Mouse (Mus musculus): ENCODE data around the gene D630045J12Rik. TPM values are rescaled to one million over a fixed set of nuclear protein-coding genes. Genes with fewer than 3 reads are reported as not detected.

Gene D630045J12Rik
- total RNA-seq, 2 experiments from 2014 or later: not detected

GRCm38 (mm10) chr6:38244167-38244566, 9.6 kb downstream of the D630045J12Rik start:
- ATAC-seq (replicated peaks; ENCODE audit: low FRiP score, poor library complexity, severe bottlenecking): no peak

- ATAC-seq (replicated peaks; ENCODE audit: low FRiP score, poor library complexity, severe bottlenecking): no peak
Observed at GRCm38 (mm10) chr6:38242833-38243232, 11.0 kb downstream of the D630045J12Rik start.

- ATAC-seq (replicated peaks; ENCODE audit: low FRiP score, poor library complexity, severe bottlenecking): no peak
Observed at GRCm38 (mm10) chr6:38242295-38242830, 11.4 kb downstream of the D630045J12Rik start.

- no peak for ATAC-seq (replicated peaks; ENCODE audit: low FRiP score, poor library complexity, severe bottlenecking)
Observed at GRCm38 (mm10) chr6:38241508-38241907, 12.3 kb downstream of the D630045J12Rik start.

- no peak for ATAC-seq (replicated peaks; ENCODE audit: low FRiP score, poor library complexity, severe bottlenecking)
Observed at GRCm38 (mm10) chr6:38240618-38241017, 13.2 kb downstream of the D630045J12Rik start.

- no peak for ATAC-seq (replicated peaks; ENCODE audit: low FRiP score, poor library complexity, severe bottlenecking)
Observed at GRCm38 (mm10) chr6:38238382-38238781, 15.4 kb downstream of the D630045J12Rik start.

GRCm38 (mm10) chr6:38235991-38236658, 17.7 kb downstream of the D630045J12Rik start:
- ATAC-seq (replicated peaks; ENCODE audit: low FRiP score, poor library complexity, severe bottlenecking): no peak

GRCm38 (mm10) chr6:38233803-38234202, 20.0 kb downstream of the D630045J12Rik start:
- ATAC-seq (replicated peaks; ENCODE audit: low FRiP score, poor library complexity, severe bottlenecking): no peak

- ATAC-seq (replicated peaks; ENCODE audit: low FRiP score, poor library complexity, severe bottlenecking): no peak
Observed at GRCm38 (mm10) chr6:38232917-38233316, 20.9 kb downstream of the D630045J12Rik start.

GRCm38 (mm10) chr6:38231994-38232393, 21.8 kb downstream of the D630045J12Rik start:
- no peak for ATAC-seq (replicated peaks; ENCODE audit: low FRiP score, poor library complexity, severe bottlenecking)

- no peak for ATAC-seq (replicated peaks; ENCODE audit: low FRiP score, poor library complexity, severe bottlenecking)
Observed at GRCm38 (mm10) chr6:38224079-38224478, 29.7 kb downstream of the D630045J12Rik start.

GRCm38 (mm10) chr6:38219261-38219660, 34.5 kb downstream of the D630045J12Rik start:
- ATAC-seq (replicated peaks; ENCODE audit: low FRiP score, poor library complexity, severe bottlenecking): no peak

GRCm38 (mm10) chr6:38215448-38216110, 38.2 kb downstream of the D630045J12Rik start:
- ATAC-seq (replicated peaks; ENCODE audit: low FRiP score, poor library complexity, severe bottlenecking): no peak

- ATAC-seq (replicated peaks; ENCODE audit: low FRiP score, poor library complexity, severe bottlenecking): no peak
Observed at GRCm38 (mm10) chr6:38207621-38208020, 46.2 kb downstream of the D630045J12Rik start.

- ATAC-seq (replicated peaks; ENCODE audit: low FRiP score, poor library complexity, severe bottlenecking): no peak
Observed at GRCm38 (mm10) chr6:38206941-38207531, 46.8 kb downstream of the D630045J12Rik start.

GRCm38 (mm10) chr6:38205375-38205774, 48.4 kb downstream of the D630045J12Rik start:
- ATAC-seq (replicated peaks; ENCODE audit: low FRiP score, poor library complexity, severe bottlenecking): no peak

GRCm38 (mm10) chr6:38203820-38204219, 50.0 kb downstream of the D630045J12Rik start:
- no peak for ATAC-seq (replicated peaks; ENCODE audit: low FRiP score, poor library complexity, severe bottlenecking)

GRCm38 (mm10) chr6:38202816-38203215, 51.0 kb downstream of the D630045J12Rik start:
- no peak for ATAC-seq (replicated peaks; ENCODE audit: low FRiP score, poor library complexity, severe bottlenecking)

- ATAC-seq (replicated peaks; ENCODE audit: low FRiP score, poor library complexity, severe bottlenecking): no peak
Observed at GRCm38 (mm10) chr6:38201495-38201894, 52.3 kb downstream of the D630045J12Rik start.

GRCm38 (mm10) chr6:38199599-38199998, 54.2 kb downstream of the D630045J12Rik start:
- no peak for ATAC-seq (replicated peaks; ENCODE audit: low FRiP score, poor library complexity, severe bottlenecking)

- ATAC-seq (replicated peaks; ENCODE audit: low FRiP score, poor library complexity, severe bottlenecking): no peak
Observed at GRCm38 (mm10) chr6:38198727-38199126, 55.1 kb downstream of the D630045J12Rik start.
